Mouse (Mus musculus): ENCODE data around the gene Rere.
"Not testable (repeated sequence)": the region's sequence is repeated elsewhere in the genome, so short reads cannot be mapped to it uniquely, and the experiment has no call there.

The Rere gene

GRCm38 (mm10) chr4:150590621-150591282 lies 309.3 kb downstream of the Rere start:
- DNase-seq = no peak

GRCm38 (mm10) chr4:150591602-150592001 lies 310.2 kb downstream of the Rere start:
- no peak for DNase-seq

- no peak for DNase-seq
Measured at GRCm38 (mm10) chr4:150592087-150592486, 310.6 kb downstream of the Rere start.

- DNase-seq = no peak
Measured at GRCm38 (mm10) chr4:150593473-150594217, 312.2 kb downstream of the Rere start.

- no peak for DNase-seq
Measured at GRCm38 (mm10) chr4:150594298-150594829, 312.9 kb downstream of the Rere start.

- no peak for DNase-seq
Measured at GRCm38 (mm10) chr4:150595071-150595470, 313.6 kb downstream of the Rere start.

GRCm38 (mm10) chr4:150595991-150596390 lies 314.5 kb downstream of the Rere start:
- no peak for DNase-seq

GRCm38 (mm10) chr4:150598686-150599085 lies 317.2 kb downstream of the Rere start:
- no peak for DNase-seq

GRCm38 (mm10) chr4:150599119-150599992 lies 317.9 kb downstream of the Rere start:
- DNase-seq = no peak

- not testable (repeated sequence) for DNase-seq
Measured at GRCm38 (mm10) chr4:150600503-150600902, 319.1 kb downstream of the Rere start.

GRCm38 (mm10) chr4:150601489-150601888 lies 320.0 kb downstream of the Rere start:
- DNase-seq = no peak

GRCm38 (mm10) chr4:150603366-150604061 lies 322.1 kb downstream of the Rere start:
- no peak for DNase-seq

- DNase-seq = no peak
Measured at GRCm38 (mm10) chr4:150605804-150606203, 324.4 kb downstream of the Rere start.

GRCm38 (mm10) chr4:150606449-150607161 lies 325.2 kb downstream of the Rere start:
- DNase-seq = no peak

GRCm38 (mm10) chr4:150608670-150609069 lies 327.2 kb downstream of the Rere start:
- no peak for DNase-seq

- DNase-seq = no peak
Measured at GRCm38 (mm10) chr4:150613715-150614114, 332.3 kb downstream of the Rere start.

GRCm38 (mm10) chr4:150615251-150616028 lies 334.0 kb downstream of the Rere start:
- DNase-seq = no peak

GRCm38 (mm10) chr4:150616029-150616420 lies 334.6 kb downstream of the Rere start:
- no peak for DNase-seq

GRCm38 (mm10) chr4:150616841-150617240 lies 335.4 kb downstream of the Rere start:
- DNase-seq = no peak

- no peak for DNase-seq
Measured at GRCm38 (mm10) chr4:150619011-150619410, 337.6 kb downstream of the Rere start.

- DNase-seq = no peak
Measured at GRCm38 (mm10) chr4:150622641-150623040, 341.2 kb downstream of the Rere start.

Data from cerebellum, adult 11-12 months (tissue).